In genomic region chr7:122346251-122347242, GRCm38 (mm10) we compare ENCODE assay signal across 16 mouse cellular contexts. TPM values are rescaled to one million over a fixed set of nuclear protein-coding genes. Genes with fewer than 3 reads are reported as not detected.
DNase-seq lines count a peak whose midpoint lies in the region; ATAC-seq and TF ChIP-seq lines count a peak whose summit lies in the region.
"Had no signal": no experiment of that assay in that cellular context is flagged by ENCODE, and none has a peak within 500 bp of the region (broad histone marks: within the 10 kb centered on the region; RNA-seq: fewer than 3 reads in every experiment).

No protein-coding gene starts in this region.

- no peak overlapping the region for H3K9ac ChIP-seq in hindbrain, embryonic 12.5 days
- H3K9ac ChIP-seq: embryonic facial prominence, embryonic 12.5 days; limb, embryonic 12.5 days had no signal

- peaks cover 13% of the 10 kb centered on the region; the same call in 1 of the 2 replicates for H3K4me1 ChIP-seq in heart, embryonic 10.5 days
- H3K4me1 ChIP-seq in hindbrain, embryonic 12.5 days: peaks cover 14% of the 10 kb centered on the region
- H3K4me1 ChIP-seq: embryonic facial prominence, embryonic 12.5 days had no signal

- no peak overlapping the region for H3K4me2 ChIP-seq in hindbrain, embryonic 12.5 days (replicated peaks)
- H3K4me2 ChIP-seq: embryonic facial prominence, embryonic 12.5 days; limb, embryonic 12.5 days had no signal

- ATAC-seq in hindbrain, embryonic 12.5 days (ENCODE audit: low FRiP score): no peak

- H3K9me3 ChIP-seq in heart, embryonic 10.5 days: no peaks in the 10 kb centered on the region
- no peaks in the 10 kb centered on the region for H3K9me3 ChIP-seq in hindbrain, embryonic 12.5 days (replicated peaks)
- H3K9me3 ChIP-seq: embryonic facial prominence, embryonic 12.5 days; limb, embryonic 12.5 days had no signal

- no peaks in the 10 kb centered on the region for H3K36me3 ChIP-seq in heart, embryonic 10.5 days
- no peaks in the 10 kb centered on the region for H3K36me3 ChIP-seq in hindbrain, embryonic 12.5 days
- H3K36me3 ChIP-seq: embryonic facial prominence, embryonic 12.5 days; G1E; limb, embryonic 12.5 days had no signal

- no peaks in the 10 kb centered on the region for H3K27me3 ChIP-seq in heart, embryonic 10.5 days (ENCODE audit: insufficient read depth, poor library complexity, severe bottlenecking)
- H3K27me3 ChIP-seq in hindbrain, embryonic 12.5 days: no peaks in the 10 kb centered on the region
- H3K27me3 ChIP-seq: embryonic facial prominence, embryonic 12.5 days had no signal

- TF ChIP-seq CTCF in layer of hippocampus, adult 2 months (conservative IDR thresholded peaks at IDR 0.05): no peak

- WGBS in heart, embryonic 10.5 days: 53% methylated on average over 14 of the region's 14 CpGs
- WGBS in hindbrain, embryonic 12.5 days: 67% methylated on average over 14 of the region's 14 CpGs

- 0 out of 2 replicates have a peak overlapping the region, but pooled peaks have one; percentile 29 for H3K27ac ChIP-seq in heart, embryonic 10.5 days
- peak overlapping the region; percentile 83 for H3K27ac ChIP-seq in layer of hippocampus, adult 2 months
- peak overlapping the region; percentile 40; the same call in 1 of the 2 replicates for H3K27ac ChIP-seq in hindbrain, embryonic 12.5 days
- H3K27ac ChIP-seq: embryonic facial prominence, embryonic 12.5 days; limb, embryonic 12.5 days had no signal

- H3K4me3 ChIP-seq in heart, embryonic 10.5 days: no peak overlapping the region
- H3K4me3 ChIP-seq in layer of hippocampus, adult 2 months: no peak overlapping the region
- no peak overlapping the region for H3K4me3 ChIP-seq in hindbrain, embryonic 12.5 days
- H3K4me3 ChIP-seq: embryonic facial prominence, embryonic 12.5 days; limb, embryonic 12.5 days had no signal

- no peak for DNase-seq in heart, embryonic 10.5 days (ENCODE audit: low spot score)
- DNase-seq in heart, adult 9 months (ENCODE audit: low spot score in 2 of 2): no peak
- DNase-seq in layer of hippocampus, adult 2 months (ENCODE audit: low spot score in 2 of 2): peak in 1 of 2 experiments; percentile 68
- DNase-seq in layer of hippocampus, adult 9-10 months (ENCODE audit: low spot score): no peak
- peak; percentile 53 for DNase-seq in A20 (ENCODE audit: low read depth, low spot score)
- DNase-seq in cerebellum, postnatal 4 days (ENCODE audit: low spot score in 2 of 2): no peak
- DNase-seq in cerebellum, postnatal 36 days: no peak
- DNase-seq: adrenal gland, adult 8-10 months; cerebellum, adult 9-11 months; kidney, adult 18-20 months; lung, adult 2 months; thymus, adult 18-20 months had no signal

RNA-seq across cellular contexts. Expression of gene Prkcb, which starts 58.0 kb away (rescaled TPM):
- 13.3 and 14.3 TPM in 2 replicates for polyA plus RNA-seq in heart, embryonic 10.5 days (2016; fragmentation: Nextera tagmentation; extraction: Ambion mirVana)
- total RNA-seq in layer of hippocampus, adult 2 months (2021): 100 to 1,000 TPM; 788 to 796 TPM
- polyA plus RNA-seq in hindbrain, embryonic 12.5 days (2016; fragmentation: Nextera tagmentation; extraction: Ambion mirVana): 32.5 and 34.1 TPM in 2 replicates
- polyA plus RNA-seq: G1E had no signal

Comparison
In these comparisons a context has a peak if more than half of its experiments do, and no peak if none do; other contexts are left out.
1. H3K27ac ChIP-seq: peak in every context shown above with its lines; median percentile 83 in layer of hippocampus, adult 2 months; 40 in hindbrain, embryonic 12.5 days; 29 in heart, embryonic 10.5 days.